Mouse (Mus musculus) kidney, adult 8-10 months (tissue): ENCODE results near the gene Syngr1.

Experiments used
- DNase-seq, 2 experiments: peaks; one replicate each; pipeline ENCODE4 v3.0.0; 2022

Gene Syngr1

GRCm38 (mm10) chr15:80092041-80092441 is 907 bp downstream of the Syngr1 start:
- no peak for DNase-seq

DNA sequence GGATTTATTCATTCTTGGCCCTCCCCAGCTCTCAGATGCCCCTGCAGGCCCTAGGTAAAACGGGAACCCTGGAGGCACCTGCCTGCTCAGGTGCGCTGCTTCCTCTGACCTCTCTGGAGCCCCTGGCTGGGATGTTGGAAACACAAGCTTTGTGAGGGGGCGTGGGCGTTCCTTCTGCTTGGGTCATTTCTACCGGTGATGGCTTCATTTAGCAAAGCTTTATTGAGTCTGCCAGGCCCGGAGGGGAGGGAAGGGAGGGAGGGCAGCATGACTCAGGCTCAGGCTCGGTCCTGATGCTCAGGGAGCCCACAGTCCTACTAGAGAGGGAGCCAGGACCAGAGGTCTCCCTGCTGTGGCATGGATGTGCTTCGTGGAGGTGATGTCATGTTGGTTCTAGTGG is 1.5 kb downstream of the Syngr1 start:
- no peak for DNase-seq

GRCm38 (mm10) chr15:80094201-80094600 is 3.1 kb downstream of the Syngr1 start:
- DNase-seq, result no peak

- DNase-seq, result no peak
Measured at GRCm38 (mm10) chr15:80095596-80095995, 4.5 kb downstream of the Syngr1 start.

DNA sequence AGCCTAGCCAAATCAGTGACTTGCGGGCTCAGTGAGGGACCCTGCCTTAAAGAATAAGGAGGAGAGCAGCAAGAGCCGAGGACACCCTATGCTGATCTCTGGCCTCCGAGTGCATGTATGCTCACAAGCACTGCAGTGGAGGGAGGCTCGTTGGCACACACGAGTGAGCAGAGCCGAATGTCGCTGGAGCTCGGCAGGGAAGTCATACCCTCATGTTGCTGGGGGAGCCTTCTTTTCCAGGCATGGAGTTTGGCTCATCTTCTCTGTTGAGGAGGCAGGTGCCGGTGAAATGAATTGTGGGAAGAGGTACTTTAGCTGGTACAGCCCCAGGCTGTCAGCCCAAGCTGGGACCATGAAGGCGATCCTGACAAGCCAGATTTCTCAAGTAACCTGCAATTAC is 5.3 kb downstream of the Syngr1 start:
- DNase-seq, result no peak

- no peak for DNase-seq
Measured at GRCm38 (mm10) chr15:80096946-80097881, 6.1 kb downstream of the Syngr1 start.

DNA sequence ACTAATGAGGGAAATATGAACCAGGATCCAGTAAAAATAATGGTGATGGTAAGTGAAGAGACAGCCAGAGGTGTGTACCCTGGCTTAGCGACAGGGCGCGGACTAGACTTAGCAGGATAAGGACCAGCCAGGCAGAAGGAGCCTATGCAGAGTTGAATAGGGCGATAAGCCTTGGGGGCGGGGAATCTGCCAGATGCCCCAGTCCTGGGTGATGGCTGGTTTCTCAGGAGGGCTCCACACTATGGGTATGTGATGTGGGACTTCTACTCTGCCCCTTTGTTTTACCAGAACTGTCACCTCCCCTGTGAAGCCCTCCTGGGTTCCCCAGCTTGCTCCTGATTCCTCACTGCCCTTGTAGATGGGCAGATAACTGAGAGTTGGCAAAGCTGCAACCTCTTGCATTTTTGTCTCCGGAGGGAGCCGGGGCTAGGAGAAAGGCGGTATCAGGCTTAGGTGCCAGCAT is 6.9 kb downstream of the Syngr1 start:
- DNase-seq, result no peak

- no peak for DNase-seq
Measured at GRCm38 (mm10) chr15:80098809-80099208, 7.7 kb downstream of the Syngr1 start.

DNA sequence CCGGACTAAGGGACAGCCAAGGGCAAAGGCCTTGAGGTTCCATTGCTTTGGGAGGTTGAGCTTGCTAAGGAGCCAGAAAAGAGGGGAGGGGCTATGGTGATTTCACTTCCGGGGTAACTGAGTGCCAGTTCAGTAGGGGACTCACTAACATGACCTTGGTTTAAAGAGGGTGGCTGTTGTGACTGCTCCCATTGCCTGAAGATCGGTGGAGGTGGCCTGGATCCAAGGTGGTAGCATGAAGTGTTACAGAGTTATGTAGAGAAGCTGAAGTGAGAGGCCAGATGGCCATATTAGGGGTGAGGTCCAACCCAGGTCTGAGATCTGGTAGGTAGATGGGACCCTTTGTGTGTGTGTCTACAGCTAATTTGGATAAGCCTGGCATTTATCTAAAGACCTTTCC is 8.3 kb downstream of the Syngr1 start:
- no peak for DNase-seq

GRCm38 (mm10) chr15:80100196-80100595 is 9.1 kb downstream of the Syngr1 start:
- no peak for DNase-seq

- no peak for DNase-seq
Measured at GRCm38 (mm10) chr15:80100871-80101270, 9.7 kb downstream of the Syngr1 start.

DNA sequence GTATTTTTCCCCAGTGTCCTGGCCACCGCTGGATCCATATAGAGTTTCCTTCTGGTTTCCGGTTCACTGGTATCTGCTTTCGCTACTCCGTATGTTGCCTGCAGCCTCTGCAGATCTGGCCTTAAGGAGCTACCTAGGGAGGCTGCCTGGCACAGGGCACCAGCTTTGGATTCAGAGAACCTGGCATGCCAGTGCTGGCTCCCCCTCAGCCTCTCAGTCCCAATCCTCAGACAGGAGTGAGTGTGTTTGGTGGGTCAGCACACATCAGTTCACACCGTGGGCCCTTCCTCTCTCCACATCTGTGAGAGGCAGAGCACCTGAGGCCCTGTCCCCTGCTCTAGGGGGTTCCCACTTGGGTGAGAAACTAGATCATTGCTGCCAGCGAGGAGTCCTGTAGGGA is 10.4 kb downstream of the Syngr1 start:
- no peak for DNase-seq

DNA sequence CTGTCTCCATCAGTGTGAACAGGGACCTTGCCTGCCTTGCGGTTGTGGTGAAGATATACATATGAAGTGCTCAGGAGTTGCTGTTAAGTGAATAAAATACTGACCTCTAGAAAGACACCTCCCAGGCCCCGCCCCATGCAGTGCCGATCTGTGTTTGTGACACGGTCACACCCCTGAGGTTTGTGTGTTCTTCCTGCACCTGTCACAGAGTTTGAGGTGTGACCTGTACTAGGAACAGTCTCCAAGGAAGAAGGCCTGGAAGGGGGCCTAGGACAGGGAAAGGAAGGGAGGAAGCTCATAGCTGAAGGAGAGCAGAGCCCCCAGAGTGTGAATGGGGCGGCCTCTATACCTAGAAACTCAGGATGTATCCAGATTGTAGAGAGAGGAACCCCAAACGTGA is 11.4 kb downstream of the Syngr1 start:
- DNase-seq, result no peak

GRCm38 (mm10) chr15:80105490-80106410 is 14.6 kb downstream of the Syngr1 start:
- no peak for DNase-seq

DNA sequence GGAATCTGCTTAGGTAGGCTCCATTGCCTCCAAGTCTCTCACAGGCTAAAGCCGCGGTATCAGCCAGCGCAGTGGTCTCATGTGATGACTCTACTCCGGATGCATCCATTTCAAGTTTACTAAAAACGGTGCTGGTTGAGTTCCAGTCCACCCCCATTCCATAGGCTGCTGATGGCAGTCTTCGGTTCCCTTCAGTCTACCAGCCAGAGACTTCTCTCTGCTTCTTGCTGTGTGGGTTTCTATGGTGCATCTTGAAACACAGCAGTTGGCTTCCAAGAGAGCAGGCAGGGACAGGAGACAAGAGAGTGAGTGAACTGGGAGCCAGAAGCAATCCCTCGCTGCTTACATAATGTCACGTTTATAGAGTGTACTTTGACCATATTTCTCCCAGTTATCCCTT is 16.0 kb downstream of the Syngr1 start:
- DNase-seq, result no peak

DNA sequence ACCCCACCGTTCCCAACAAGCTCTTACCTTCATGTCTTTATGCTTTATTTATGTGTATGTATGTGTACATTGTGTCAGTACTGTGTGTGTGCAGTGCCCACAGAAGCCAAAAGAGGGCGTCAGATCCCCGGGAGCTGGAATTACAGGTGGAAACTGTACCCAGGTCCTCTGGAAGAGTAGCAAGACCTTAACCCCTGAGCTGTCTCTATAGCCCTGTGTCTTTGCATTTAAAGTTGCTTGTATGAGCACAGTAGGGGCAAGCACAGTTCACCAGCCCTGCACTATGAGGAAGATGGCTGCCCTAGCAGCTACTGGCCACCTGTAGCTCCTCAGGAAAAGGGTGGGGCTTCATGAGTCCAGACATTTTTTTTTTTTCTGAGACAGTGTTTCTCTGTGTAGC is 16.4 kb downstream of the Syngr1 start:
- DNase-seq, result no peak

GRCm38 (mm10) chr15:80111436-80111835 is 20.3 kb downstream of the Syngr1 start:
- DNase-seq, result no peak

DNA sequence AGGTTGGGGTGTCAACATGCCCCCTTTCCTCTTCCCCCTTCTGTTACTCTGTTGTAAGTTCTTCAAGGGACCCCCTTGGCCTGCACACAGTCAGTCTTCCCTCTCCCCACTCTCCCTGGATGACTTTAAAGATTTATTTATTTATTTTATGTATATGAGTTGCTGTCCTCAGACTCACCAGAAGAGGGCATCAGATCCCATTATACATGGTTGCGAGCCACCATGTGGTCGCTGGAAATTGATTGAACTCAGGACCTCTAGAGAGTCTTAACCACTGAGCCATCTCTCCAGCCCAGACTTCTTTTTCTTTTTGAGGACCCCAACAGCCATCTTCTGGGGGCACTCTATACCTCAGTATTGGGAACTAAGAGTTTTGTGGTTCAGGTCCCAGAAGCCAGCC is 21.4 kb downstream of the Syngr1 start:
- DNase-seq, result no peak

DNA sequence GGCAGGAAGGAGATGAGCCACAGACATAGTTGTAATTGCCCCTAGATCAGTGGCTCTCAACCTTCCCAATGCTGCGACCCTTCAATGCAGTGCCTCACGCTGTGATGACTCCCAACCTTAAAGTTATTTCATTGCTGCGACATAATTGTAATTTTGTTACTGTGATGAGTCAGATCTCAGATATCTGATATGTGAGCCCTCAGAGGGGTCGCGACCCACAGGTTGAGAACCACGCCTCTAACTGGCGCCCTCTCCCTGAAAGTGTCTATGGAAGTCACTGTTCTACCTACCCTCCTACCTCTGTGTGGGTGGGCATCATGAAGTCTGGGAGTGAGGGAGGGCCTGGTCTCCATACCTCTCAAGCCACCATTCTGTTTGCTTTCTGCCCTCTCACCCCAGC is 23.3 kb downstream of the Syngr1 start:
- DNase-seq, result no peak

GRCm38 (mm10) chr15:80115256-80115655 is 24.1 kb downstream of the Syngr1 start:
- no peak for DNase-seq

DNA sequence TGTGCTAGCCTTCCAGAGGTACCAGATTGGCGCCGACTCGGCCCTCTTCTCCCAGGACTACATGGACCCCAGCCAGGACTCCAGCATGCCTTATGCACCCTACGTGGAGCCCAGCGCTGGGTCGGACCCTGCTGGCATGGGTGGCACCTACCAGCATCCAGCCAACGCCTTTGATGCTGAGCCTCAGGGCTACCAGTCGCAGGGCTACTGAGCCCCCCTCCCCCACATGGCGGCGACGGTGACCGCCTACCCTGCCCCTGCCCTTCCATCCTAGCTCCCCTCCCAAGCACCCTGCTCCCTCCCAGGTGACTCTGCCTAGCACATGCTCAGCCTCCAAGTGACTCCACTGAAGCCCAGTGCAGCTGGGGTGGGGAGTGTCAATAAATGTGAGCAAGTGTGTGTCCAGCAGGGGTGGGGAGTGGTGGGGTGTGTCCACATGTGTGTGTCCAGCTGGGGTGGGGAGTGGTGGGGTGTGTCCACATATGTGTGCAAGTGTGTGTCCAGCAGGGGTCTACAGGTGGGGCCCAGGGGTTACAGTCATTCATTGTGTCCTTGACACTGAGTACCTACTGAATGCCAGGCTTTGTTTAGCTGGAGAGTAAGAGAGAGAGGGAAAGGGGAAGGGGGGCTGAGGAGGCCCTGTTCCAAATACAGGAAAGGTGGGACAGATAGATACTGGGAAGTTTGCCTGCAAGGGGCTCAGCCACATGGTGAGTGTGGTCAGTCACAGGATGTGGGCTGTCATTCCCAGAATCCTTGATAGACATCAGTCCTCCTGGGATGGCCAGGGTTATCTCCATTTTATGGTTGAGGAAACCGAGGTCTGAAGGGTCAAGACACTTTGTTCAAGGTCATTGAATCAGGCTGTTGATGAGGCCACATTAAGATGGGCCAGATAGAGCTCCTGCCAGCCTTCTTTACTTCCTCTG is 25.0 kb downstream of the Syngr1 start:
- DNase-seq, result no peak

DNA sequence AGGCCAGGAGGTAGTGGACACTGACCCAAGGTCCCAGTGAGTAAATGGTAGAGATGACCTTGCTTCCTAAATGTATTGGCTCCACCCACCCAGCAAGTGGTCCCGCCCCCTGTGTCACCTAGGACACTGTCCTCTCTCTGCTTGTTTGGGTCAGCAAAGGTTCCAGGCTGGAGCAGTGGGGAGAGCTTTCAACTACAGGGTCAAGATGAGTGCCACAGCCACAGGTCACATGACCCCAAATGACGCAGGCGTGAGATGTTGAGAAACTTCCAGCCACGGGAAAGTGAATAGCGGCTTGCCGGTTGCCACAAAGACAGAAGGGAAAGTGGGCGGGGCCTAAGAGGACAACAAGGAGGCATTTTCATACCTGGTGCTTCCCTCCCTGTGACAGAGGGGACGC is 26.0 kb downstream of the Syngr1 start:
- DNase-seq, result no peak

DNA sequence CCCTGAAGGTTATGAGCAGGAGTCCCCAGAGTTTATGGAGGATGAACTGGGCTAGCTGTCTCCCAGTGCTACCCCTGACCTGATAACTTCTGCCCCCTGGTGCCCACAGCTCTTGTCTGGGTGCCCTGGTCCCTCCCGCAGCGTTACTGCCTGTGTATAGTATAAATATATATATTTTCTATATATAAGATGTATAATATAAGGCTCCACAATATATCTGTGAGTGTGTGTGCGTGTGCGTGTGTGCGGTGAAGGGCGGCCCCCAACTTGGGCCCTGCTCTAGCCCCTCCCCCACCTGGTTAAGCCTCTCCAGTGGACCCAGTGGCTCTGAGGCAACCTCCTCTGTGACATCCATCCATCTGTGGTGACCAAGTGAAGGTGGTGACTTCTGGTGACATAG is 27.9 kb downstream of the Syngr1 start:
- no peak for DNase-seq
